Mouse (Mus musculus): ENCODE data around the gene Thada.

Gene Thada

GRCm38 (mm10) chr17:84161231-84161854, 304.7 kb downstream of the Thada start:
- no peak for DNase-seq (ENCODE audit: low spot score)

- DNase-seq (ENCODE audit: low spot score) = no peak
These were observed 307.1 kb downstream of the Thada start for GRCm38 (mm10) chr17:84158891-84159290.

- no peak for DNase-seq (ENCODE audit: low spot score)
These were observed 307.6 kb downstream of the Thada start for GRCm38 (mm10) chr17:84158461-84158795.

DNA sequence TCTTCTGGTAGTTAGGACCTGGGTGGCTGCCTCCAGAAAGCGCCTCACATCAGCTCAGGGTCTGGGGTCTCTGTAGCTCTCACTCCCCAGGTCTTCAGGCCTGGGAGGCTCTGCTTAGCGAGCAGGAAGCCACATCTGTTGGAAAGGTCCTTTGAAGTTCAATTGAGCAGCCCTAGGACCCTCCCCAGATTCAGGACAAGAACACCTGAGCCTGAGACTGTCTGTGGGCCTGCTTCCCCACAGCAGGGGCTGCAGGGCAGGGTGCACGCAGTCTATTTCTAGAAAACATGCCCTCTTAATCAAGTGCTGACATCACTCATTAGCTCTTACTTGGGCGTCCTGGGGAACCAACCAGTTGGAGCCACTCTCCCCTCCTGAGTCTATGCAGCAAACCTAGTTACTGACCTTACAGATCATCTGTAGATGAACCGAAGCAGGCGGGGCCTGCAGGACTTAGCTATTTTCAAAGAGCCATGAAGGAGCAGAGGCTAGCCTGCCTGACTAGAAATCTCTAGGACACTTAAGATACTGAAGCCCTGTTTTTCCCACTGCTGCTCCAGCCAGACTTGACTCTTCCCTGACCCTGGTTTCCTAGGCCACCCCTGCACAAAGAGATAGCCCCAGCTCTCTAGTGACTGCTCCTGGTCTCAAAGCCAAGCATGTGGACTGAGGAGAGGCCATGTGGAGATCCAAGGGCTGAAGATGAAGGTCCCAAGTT, 308.1 kb downstream of the Thada start:
- no peak for DNase-seq (ENCODE audit: low spot score)

- DNase-seq (ENCODE audit: low spot score) = no peak
These were observed 309.0 kb downstream of the Thada start for GRCm38 (mm10) chr17:84156748-84157742.

GRCm38 (mm10) chr17:84156227-84156573, 309.8 kb downstream of the Thada start:
- DNase-seq (ENCODE audit: low spot score) = no peak

DNA sequence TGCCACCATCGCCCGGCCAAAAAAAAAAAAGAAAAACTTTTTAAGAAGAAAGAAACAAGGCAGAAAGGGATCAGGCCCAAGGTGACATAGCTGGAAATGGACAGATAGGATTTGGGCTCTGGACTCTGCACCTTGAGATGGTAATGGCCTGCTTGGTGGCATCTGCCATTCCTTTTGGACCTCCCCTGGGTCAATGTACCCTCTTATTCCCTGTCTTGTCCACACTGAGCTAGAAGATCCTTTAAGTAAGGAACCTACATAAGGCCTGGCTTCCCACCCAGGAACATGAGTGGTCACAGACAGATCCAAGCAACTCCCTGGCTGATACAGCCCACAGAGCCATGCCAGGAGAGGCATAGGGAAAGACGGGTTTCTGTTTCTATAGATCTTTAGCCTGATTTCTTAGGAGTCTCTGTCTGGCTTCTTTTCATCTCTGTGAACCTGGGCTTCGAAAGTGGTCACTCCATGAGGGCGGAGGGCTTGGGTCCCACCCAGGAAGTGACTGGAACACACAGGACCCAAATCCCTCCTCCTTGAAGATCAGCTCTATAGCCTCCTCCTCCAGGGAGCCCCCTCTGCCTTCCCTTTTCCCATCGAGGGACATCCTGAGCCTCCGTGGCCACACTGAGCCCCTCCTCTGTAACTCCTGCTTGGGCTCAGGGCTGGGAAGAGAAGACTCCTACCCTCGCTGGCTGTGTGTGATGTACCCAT, 310.3 kb downstream of the Thada start:
- no peak for DNase-seq (ENCODE audit: low spot score)

DNA sequence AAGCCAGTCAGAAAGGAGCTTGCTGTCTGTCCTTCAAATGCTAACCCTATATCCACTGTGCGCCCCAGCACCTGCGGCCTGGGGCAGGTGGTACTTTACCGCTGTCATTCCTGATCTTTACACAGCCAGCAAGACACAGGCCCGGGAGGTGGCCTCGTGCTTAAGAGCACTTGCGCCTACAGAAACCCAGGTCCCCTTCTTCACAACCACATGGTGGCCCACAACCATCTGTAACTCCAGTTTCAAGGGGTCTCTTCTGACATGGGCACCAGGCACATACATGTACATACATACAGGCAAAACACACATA, 311.0 kb downstream of the Thada start:
- no peak for DNase-seq (ENCODE audit: low spot score)

GRCm38 (mm10) chr17:84154302-84155028, 311.5 kb downstream of the Thada start:
- no peak for DNase-seq (ENCODE audit: low spot score)

DNA sequence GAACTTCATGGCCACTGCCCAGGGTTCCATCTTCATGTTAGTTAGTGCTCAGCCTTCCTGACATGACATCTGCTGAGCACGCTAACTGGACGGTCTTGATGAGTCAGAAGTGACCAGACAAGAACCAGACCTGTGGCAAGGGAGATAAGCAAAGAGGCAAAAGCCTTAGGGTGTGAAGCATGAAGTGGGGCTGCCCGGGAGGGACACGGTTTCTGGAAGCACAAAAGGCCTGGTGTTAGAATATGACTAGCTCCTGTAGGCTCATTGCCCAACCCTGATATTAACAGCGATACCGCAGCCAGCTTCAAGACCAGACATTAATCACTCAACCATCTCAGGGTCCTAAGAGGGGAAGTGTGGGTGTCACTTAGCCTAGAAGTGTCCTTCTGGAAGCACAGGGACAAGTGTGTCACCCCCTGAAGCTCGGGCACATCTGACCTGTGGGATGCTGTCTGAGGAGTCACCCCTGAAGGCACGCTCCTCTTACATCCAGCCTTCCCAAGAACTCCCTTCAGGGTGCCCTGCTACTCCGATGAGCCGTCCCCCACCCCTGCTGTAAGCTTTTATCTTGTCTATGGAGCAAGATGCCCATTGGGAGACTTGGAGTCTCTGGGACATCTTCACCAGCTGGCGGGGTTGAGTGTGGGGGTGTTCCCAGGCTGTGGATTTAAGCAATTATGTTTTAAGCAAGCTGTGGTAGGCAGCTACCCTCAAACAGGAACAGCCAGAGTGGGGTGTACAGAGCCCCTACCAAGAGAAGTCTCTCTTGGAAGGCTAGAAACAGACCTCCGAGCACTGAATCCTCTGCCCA, 312.8 kb downstream of the Thada start:
- DNase-seq (ENCODE audit: low spot score) = no peak

- no peak for DNase-seq (ENCODE audit: low spot score)
These were observed 313.6 kb downstream of the Thada start for GRCm38 (mm10) chr17:84152206-84152975.

- DNase-seq (ENCODE audit: low spot score) = no peak
These were observed 314.7 kb downstream of the Thada start for GRCm38 (mm10) chr17:84151306-84151705.

GRCm38 (mm10) chr17:84150291-84150690, 315.7 kb downstream of the Thada start:
- no peak for DNase-seq (ENCODE audit: low spot score)

DNA sequence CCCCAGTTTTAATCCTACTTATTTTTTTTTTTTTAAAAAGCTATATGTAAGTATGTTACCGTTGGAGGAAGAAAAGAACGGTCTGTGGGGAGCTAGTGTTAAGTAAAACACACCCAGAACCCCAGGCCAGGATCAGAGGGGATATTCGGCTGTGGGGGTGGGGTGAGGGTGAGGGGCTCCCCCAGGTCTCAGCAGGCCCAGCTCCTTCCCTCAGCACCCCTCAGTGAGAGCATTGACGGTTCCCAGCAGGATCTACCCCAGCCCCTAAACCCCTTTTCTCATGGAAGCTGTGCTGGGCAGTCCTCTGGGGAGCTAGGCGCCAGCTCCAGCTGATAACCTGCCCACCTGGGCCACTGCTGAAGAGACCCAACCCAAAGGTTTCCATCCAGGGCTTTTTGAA, 316.4 kb downstream of the Thada start:
- no peak for DNase-seq (ENCODE audit: low spot score)

DNA sequence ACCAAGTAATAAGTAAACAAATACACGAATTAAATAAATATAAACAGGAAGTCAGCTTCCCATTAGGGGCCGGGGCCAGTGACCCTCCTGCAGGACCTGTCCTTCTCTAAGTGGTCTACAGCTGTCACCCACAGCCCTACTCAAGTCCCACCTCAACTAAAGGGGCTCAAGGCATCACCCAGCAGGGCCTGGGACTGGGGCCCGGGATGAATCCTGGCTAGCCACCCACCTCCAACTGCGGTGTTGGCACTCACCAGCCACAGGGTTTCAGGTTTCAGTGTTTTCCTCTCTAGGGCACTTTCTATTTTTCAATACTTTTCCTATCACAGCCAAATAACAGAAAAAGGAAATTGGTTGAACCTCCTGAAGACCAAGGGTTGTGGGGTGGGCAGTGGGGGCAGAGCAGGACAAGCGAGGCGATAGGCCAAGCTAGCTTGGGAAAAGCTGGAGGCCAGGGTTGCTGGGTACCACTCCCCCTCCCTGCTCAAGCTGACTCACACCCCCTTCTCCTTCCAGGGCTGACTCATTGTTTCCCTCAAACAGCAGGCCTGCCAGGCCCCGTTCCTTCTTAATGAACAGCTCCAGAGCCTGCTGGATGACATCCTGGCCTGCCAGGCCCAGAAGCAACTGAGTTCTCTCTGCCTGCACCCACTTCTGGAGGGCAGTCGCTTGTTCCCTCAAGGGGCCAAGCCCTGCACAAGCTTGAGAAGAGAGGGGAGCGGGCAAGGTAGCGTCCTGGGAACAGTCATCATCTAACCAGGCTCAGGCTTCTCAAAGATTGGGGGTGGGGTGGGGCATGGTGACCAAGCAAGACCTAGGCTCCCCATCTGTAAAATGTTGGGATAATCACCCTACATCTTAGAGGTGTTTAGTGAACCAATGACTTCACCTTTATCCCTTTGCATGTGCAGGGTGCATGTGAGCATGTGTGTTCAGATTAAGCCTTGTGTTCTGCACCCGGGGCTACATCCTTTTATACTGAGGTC, 317.2 kb downstream of the Thada start:
- DNase-seq (ENCODE audit: low spot score) = peak; percentile 67

GRCm38 (mm10) chr17:84147183-84148108, 318.6 kb downstream of the Thada start:
- DNase-seq (ENCODE audit: low spot score) = no peak

DNA sequence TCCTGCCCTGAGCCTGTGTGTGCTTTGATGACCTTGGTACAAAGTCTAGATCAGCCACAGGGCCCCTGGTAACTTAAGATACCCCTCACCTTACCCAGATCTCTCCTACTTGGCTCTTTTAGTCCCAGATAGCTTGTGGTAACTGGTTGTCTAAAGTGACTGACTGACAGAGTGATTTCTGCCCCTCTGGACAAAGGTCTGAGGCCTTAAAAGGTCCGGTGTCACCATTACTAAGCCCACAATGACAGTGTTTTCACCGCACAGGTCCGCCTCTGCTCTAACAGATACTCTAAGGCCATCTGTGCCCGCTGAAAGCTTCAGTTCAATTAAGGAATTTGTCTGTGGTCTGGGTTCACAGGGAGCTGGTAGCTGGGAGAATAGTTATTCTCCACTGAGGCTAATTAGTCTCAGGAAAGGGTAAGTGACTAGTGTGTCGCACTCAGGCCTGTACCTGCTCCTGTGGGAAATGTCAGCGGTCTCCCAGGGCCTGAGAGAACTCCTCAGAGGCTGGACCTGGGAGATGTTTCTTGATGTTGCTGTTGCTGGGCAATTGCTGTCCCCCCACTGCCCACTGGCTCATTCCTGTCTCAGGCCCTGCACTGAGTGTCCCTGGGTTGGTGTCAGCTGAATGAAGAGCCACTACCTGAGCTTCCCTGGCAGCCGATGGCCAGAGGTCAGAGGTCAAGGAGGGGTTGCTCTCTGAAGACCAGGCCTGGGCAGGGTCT, 319.4 kb downstream of the Thada start:
- no peak for DNase-seq (ENCODE audit: low spot score)
